Mouse (Mus musculus) left cerebral cortex, adult 9 months (tissue): ENCODE data around the gene Zcchc24.
"Not testable (repeated sequence)": the region's sequence is repeated elsewhere in the genome, so short reads cannot be mapped to it uniquely, and the experiment has no call there.

Source experiments
- DNase-seq, 2 experiments: peaks; one replicate each; pipeline ENCODE4 v3.0.0; 2022; ENCODE audit warnings: low spot score in 2 of 2

Zcchc24 gene

DNA sequence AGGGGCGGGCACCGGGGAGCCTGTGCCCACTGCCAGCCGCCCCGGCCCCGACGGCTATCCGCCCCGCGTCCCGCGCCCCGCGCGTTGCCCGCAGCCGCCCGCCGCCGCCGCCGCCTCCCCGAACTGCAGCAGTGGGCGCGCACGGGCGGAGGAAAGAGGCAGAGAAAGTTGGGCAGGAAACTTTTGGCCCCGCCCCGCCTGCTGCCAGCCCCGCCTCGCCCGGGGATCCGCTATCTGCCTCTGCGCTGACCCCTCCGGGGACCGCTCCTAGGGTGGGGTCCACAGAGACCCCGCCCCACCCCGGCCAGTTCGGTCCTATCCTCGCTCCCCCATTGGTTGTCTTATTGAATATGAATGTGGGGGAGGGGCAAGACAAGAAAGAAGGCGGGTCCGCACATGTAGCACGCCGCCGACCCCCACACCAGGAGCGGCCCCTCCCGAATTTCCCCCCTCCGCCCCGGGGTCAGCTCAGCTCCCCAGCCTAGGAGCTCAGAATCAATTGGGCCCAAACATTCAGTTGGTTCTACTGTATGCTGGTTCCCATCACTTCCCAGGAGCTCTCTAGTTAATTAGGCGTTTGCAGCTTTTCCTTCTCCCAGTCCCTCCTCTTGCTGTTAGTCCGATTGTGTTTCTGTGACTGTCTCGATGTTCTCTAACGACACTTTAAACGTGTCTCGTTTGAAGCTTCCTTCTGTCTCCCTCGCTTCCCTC is at the start of gene Zcchc24:
TSS of gene Zcchc24 (minus strand) at position 125 of the 711 bp plus-strand sequence.
- DNase-seq = peak; percentile 57 to 72

DNA sequence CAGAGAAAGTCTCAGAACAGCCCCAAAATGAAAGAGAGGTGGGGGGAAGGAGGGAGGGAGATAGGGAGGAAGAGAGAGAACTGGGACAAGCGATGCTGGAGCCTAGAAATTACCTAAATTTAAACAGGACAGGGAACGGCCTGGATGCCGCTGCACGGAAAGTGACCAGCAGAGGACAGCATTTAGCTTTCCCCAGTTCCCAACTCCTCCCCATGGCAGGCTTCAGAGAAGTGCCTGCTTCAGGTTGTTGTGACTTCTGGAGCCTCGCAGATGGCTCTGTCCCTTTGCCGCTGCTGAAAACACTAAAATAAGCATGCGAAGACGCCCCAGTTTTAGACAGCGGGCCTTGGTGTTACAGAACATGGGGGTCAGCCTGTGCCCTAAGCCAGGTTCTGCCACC is 47.6 kb upstream of the Zcchc24 start:
- DNase-seq = peak in 1 of 2 experiments; percentile 77

DNA sequence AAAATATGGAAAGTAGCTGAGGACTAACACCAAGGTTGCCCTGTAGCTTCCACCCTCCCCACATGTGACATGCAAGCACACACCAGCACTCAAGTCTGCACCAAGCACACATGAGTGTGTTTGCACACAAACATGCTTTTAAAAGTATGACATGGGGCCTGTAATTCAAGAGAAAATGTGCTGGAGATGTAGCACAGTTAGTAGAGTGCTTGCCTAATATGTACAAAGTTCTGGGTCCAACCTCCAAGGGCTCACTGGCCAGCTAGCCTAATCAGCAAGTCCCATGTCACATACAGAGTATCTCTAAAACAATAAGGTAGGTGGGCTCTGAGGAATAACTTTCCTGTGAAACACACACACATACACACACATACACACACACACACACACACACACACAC is 45.3 kb upstream of the Zcchc24 start:
- DNase-seq = no peak

DNA sequence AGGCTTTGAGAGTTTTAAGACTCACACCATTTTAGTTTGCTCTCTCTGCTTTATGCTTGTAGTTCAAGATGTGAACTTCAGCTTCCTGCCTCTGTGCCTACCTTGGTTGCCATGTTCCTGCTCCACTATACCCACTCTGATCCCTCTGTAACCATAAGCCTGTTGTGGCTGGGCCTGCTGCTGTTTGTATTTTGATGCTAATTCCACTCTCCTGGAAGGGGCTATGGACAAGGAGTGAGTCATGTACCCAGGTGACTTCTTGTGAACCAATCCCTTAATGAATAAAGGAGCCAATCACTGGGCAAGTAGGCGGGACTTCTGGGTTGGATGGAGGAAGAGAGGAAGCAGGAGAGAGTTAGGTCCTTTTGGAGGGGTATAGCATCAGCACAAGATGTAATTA is 42.2 kb upstream of the Zcchc24 start:
- DNase-seq = not testable (repeated sequence)

DNA sequence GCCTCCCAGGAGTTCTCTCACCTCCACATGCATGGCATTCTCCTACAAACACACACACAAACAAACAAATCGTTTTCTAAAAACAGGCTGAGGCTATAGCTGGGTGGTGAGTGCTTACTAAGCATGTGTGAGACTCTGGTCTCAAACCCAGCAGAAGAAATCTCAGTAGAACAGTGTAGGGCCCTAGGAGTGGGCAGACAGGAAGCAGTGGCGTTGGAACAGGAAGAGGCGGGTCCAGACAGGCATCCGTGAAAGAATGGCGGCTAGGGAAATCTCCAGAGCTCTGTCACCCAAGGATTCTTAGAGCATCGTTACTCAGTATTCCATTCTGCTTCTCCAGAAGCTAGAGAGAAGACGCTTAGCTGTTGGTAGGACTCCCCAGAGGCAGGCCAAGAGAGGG is 37.7 kb upstream of the Zcchc24 start:
- DNase-seq = no peak

DNA sequence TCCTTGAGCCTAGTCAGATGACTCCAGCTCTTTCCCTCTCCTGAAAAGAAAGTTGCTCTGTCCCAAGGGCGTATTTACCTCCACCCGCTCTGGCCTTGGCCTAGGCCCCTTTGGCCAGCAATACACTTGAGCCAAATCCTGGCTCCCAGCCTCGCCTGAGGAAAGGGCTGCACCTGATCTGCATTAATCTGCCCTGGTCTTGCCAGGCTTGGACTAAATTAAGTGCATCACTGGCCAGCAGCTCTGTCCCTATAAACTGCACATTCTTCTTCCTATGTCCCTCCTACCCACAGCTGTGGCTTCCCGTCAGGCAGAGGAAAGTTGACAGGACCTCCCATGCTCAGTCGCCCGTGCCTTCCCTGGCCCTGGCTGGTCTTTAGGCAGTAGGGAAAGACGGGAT is 37.0 kb upstream of the Zcchc24 start:
- peak in 1 of 2 experiments; percentile 39 for DNase-seq

DNA sequence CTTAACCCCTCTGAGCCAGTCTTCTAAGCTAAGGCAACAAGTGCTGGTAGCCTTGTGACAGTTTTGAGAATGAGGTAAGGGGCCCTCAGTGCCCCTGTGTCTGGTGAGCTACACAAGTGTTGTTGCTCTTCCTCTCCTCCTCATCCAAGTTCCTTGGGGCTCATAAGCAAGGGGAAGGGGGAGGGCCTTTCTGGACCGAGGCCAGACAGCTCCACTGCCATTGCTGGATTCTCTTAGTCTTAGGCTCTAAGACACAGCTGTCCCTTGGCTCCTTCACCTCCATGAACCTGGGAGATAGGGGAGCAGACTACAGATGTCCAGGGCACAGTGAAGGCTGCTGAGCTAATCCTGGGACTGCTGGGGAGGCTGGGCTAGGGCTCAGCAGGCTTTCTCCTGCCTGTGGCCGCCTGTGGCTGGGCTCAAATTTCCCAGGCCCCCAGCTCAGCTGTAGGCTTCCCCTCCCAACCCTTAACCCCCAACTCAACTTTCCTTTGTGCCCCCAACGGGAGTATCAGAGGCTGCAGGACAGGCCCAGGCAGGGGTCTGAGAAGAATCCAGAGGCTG is 34.5 kb upstream of the Zcchc24 start:
- DNase-seq = no peak

DNA sequence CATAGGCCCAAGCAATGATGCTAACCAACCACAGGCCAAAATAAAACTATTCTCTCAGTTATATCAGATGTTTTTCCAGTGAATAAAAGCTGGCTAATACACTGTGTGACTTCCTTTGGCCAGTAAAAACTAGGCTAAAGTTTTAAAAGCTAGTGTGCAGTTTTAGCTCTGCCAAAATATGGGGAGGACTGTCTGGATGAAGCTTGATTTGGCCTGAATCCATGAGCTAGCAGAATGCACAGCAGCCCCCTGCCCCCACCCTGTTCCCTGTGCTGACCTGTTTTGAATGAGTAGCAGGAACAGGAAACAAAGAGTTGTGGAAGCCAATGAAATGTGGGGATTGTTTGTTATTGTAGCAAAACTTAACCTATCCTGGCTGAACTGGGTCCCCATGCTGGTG is 33.7 kb upstream of the Zcchc24 start:
- no peak for DNase-seq

DNA sequence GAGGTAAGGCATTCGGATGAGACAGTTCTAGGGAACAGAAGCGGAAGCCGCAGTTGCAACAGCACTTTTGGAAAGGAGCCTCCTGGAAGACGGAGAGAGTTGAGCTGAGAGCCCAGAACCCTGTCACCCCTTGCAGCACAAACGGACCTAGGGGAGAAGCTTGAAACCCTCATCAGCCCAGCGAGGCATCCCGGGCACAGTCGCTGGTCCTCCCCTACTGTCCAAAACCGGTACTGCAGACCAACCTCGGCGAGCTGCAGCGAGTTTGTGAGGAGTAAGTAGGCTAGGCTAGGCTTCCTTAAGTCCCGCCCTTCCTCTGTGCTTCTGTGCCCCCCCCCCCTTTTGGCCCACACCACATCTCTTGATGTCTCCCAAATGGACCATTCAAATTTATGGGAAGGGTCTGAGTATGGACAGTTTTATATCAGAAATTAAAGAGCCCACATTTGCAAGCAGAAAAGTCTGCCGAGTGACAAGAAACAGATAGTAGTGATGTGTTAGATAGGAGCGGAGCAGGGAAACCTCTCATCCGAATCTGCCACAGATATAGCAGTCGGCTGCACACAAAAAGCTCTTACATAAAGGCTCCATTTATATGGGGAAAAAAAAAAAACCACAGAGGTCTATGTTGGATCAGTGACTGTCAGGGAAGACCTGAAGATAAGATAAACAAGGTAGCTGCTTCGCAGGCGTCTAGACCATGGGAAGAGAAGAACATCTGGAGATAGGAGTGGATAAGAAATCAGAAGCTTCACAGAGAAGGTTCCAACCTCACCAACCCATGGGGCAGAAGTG is 31.5 kb upstream of the Zcchc24 start:
- DNase-seq = peak in 1 of 2 experiments; percentile 88

DNA sequence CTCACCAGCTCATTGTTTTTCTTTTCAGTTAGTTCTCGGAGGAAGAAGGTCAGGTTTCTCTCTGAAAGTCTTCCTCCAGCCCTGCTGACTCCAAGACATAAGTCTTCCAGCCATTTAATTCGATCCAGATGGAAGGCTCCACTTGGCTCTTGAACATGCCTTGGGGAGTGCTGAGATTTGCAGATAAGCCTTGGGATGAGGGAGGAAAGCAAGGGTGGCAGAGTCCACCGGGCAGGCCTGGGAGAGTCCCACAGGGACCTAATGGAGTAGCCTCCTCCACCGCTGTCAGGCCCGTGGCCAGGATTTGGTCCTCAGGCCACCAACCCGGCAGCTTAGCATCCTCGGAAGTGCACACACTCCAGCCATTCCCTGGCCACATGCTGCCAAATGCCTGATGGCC is 27.8 kb upstream of the Zcchc24 start:
- DNase-seq = no peak

DNA sequence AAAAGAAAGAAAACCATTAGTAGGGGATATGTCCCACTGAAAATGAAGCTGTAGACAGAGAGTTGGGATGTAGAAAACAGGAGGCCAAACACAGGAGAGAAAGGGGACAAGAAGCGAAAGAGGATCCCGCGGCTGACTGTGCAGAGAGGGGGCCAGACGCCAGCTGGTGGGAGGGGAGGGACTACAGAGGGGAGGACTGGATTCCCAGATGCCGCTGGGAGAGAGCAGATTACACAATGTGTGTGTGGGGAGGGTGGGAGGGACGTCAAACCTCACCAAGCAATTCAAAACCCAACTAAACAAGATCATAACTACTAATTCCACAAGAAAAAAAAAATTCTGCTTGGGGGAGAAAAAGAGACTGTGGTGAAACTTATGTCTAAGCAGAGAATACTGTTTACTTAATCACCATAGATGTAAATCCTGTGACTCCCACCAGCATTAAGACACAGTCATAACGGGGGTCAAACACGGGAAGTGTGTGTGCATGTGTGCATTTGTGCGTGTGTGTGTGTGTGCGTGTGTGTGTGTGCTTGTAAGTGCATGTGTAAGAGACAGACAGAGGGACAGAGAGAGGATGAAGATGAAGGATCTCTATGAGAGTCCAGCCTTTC is 26.8 kb upstream of the Zcchc24 start:
- DNase-seq = peak in 1 of 2 experiments; percentile 35

DNA sequence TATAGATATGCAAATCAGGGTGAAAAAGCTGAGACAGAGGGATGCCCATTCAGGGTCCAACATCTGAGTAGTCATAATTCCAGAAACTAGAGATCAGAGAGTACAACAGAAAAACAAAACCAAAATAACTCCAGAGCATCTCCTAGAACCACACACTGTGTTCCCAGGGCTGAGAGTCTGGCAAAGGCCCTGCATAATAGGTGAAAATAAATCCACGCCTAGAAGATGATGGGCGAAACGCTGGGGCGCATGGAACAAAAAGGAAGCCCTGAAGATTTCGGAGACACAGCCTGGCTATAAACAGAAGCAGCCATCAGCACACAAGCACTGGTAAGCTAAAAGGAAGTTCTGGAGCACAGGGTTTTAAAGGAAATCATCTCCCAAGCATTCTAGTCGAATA is 26.2 kb upstream of the Zcchc24 start:
- DNase-seq = no peak

DNA sequence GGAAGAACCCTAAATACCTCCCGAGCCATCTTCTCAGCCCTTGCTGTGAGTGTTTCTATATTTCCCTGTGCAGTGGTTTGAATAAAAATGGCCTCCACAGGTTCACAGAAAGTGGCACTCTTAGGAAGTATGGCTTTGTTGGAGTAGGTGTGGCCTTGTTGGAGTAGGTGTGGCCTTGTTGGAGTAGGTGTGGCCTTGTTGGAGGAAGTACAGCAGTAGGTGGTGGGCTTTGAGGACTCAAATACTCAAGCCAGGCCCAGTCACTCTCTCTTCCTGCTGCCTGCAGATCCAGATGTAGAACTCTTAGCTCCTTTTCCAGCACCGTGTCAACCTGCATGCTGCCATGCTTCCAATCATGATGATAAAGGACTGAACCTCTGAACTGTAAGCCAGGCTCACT is 25.5 kb upstream of the Zcchc24 start:
- no peak for DNase-seq

DNA sequence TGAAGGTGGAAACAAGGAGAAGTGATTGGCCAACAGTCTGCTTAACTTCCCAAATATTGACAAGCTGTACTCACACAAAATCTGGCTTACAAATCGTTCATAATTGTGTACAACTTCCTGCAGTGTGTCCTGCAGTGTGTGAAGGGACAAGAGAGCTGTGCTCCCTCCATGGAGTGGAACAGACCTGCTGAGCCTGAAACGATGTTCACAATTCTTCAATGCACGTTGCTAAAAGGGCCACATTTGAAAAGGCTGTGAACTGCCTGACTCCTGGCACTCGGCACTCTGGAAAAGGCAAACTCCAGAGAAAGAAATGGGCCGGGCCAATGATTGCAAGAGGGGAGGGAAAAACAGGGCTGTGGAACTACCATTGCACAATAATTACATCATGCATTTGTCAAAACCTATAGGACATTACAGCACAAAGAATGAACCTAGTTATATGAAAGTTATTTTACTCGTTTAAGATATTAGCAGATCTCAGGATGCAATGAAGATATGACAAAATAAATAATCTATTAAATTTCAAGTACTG is 22.0 kb upstream of the Zcchc24 start:
- no peak for DNase-seq

DNA sequence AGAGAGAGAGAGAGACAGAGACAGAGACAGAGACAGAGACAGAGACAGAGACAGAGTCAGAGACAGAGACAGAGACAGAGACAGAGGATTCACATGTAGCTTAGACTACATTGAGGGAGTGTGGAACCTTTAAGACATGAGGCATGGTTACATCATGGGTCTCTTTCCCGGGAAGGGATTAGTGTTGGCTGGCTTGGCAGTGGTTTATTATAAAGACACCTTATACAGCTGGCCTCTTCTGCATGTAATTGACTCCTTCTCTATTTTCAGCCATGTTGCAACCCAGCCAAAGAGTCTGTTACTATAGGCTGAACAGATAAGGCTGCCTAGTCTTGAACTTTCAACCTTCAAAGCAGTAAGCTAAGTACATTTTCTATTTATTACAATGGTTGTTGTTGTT is 21.1 kb upstream of the Zcchc24 start:
- no peak for DNase-seq

DNA sequence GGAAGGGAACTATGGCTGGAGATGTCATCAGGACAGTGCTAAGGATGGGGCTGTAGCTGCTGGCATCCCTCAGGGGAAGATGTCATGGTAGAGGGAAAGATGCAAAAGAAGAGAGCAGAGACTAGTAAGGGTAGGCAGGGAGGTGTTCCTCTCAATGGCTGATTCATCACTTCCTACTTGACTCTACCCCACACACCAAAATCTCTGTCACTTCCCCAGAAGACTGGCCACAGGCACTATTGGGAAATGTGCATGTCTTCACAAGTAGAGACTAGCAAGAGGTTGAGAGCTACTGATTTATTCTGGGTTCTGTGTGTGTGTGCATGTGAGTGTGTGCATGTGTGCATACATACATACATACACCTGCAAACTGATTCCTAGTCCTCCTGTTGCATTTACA is 20.4 kb upstream of the Zcchc24 start:
- DNase-seq = no peak

DNA sequence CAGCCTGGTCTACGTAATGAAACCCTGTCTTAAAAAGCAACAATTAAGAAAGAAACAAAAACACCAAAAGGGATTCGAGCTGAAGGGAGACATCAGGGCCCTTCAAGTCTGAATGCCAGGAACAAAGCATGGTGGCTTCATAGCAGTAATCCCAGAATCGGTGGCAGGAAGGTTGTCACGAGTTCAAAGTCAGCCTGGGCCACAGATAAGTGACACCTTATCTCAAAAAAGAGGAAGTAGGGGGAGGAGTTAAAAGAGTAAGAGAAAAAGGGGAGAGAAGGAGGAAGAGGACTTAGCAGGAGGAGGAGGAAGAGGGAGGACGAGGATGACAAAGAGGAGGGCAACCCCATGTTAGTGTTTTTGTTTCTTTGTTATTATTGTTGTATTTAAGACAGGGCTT is 19.4 kb upstream of the Zcchc24 start:
- no peak for DNase-seq

DNA sequence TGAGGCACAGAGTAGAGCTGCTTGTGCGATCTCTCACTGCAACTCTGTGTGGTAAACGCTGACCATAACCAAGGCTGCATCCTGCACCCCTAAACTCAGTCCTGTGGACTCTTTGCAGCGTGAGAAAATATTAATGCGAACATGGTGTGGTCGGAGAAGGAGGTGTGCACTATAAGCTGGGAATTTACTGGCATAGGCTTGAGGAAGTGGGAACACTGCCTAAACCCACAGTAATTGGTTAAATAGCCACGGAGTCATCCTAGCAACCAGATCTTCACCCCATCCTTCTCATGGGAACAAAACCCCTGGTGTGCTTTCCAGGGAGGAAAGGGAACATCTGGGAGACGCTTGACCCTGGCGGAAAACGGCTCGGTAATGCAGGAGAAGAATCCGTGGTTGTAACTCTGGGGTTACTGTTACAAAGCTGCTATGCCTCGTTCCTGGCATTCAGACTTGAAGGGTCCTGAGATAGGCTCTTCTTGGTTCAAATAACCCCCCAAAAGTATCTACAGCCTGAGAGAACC is 18.6 kb upstream of the Zcchc24 start:
- no peak for DNase-seq

DNA sequence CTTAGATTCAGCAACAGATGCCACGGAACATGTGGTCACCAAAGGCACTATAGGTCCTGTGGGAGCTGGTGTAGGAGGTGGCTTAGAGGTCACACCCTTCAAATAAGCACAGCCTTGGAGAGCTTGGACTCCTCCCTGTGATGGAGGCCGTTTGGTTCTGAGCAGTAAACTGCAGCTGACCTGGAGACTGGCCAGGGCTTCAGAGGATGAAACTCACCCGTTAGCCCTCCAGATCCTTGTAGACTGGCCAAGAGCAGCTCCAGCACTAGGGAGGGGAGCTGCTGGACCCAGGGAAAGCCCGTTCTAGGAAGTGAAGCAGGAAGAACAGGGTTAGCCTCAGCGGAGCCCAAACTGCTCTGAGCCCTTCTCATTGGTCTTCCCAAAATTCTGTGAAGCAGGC is 18.1 kb upstream of the Zcchc24 start:
- DNase-seq = no peak

DNA sequence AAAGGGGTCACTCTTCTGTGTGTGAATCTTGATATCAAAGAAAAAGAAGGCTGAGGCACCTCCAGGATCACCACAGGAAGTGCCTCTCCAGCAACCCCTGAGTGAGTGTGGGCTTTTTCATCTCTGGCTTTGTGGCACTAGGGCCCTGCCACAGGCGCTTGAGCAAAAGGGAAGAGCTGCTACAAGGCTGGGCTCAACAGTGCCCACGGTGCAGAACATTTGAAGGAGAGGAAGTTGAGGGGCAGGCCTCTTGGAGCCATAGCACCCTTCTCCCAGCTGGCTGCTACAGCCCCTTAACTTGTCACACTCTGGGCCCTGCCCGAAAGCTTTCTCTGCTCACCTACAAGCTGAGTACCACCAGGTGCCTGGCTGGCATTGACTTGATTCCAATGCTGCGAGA is 16.4 kb upstream of the Zcchc24 start:
- DNase-seq = no peak

DNA sequence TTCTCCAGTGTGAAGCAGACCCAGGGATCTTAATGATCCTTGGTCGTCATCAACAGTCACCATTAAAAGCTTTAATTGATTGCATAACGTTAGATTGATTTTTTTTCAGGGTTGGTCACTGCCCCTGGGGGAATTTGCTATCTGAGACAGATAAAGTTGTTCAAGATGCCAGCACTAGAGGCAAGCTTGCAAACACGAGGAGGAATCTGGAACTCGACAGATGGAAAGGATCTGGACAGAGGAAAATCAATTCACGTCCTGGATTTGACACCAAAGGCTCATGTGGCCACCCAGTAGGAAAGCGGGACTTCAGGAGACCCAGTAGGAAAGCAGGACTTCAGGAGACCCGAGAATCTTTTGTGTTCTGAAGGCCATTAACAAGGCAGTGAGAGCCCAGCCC is 14.4 kb upstream of the Zcchc24 start:
- no peak for DNase-seq

DNA sequence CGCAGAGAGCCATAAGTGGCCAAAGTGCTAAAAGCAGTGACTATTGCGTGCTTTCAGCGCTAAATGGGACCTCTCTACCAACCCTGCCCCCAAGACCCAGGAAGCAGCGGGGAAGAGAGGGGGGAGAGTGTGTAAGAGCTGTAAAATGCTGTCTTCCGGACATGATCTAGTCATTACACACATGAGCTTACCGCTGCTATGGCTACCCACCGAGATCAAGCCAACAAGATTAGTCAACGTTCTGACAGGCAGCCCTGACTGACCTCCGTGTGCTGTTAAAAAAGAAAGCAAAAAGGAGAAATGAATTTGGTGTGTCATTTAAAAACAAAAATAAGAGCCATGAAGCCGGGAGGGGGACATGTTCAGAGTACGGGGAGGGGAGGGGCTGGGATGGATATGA is 11.8 kb upstream of the Zcchc24 start:
- no peak for DNase-seq
